Mouse (Mus musculus) liver, adult 2 months (tissue): ENCODE measurements around the gene Lrp10.

Experiments
- CTCF ChIP-seq: fragments of 200-500 bp; IDR thresholded peaks from 2 replicates; pipeline ENCODE4 v1.5.1; 2011; ENCODE audit warnings: low read depth, low read length, control low read depth
- POLR2A ChIP-seq: fragments of 200-500 bp; IDR thresholded peaks from 2 replicates; pipeline ENCODE4 v1.6.1; 2011; ENCODE audit warnings: low read length, control low read depth; ENCODE audit not compliant: insufficient read depth; ENCODE audit errors: extremely low read depth

DNA sequence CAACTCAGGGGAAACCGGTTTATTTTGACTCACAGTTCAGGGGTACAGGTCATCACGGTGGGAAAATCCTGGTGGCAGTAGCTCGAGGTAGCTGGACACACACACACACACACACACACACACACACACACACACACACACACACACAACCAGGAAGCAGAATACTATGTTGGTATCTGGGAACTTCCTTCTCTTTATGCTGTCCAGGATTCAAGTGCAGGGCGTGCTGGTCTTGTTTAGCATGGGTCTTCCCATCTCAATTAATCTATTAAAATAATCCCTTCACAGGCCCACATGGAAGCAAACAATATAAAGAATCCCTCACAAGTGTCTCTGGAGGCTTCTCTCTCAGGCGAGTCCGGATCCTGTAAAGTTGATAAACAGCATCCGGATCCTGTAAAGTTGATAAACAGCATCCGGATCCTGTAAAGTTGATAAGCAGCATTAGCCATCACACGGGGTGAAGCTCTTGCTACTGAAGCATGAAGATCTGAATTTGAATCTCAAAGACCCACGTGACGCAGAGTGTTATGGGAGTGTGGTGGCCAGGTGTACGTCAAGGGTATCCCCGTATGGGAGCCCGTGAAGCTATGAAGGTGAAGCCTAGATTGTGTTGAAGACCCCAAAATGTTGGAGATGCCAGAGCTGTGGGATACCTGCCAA lies 5.9 kb upstream of the Lrp10 start:
- TF ChIP-seq POLR2A (no peak), CTCF (no peak)
